Mouse (Mus musculus): ENCODE measurements at regions not wholly inside any gene's neighbourhood (a gene's known extent, or its start where the extent isn't known, plus 50 kb on each side); places are given as distances from the start of the nearest gene placed in this dataset.

DNA sequence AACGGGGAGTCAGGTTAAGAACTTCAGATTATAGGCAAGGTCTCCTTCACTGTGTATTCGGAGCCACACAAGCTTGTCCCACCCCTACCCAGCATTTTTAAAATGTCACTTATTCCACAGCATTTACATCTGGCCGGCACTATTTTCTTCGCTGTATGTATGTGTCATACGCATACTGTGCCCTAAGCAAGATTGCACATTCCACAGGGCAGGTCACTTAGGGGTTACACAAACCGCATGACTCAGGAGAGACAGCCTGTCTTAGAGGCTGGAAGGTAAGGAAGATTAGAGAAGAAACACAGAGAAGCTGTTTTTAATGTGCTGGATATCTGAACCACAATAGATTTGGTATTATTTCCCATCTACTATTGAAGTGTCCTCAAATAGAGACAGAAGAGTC lies 86.6 kb upstream of the Teddm2 start:
- TF ChIP-seq CTCF (IDR thresholded peaks at IDR 0.05; ENCODE audit: control insufficient read depth, insufficient read depth, insufficient read length) (no peak), USF1 (IDR thresholded peaks at IDR 0.05; ENCODE audit: low read depth) (no peak)

Measured in C2C12 (cell line).